Mouse (Mus musculus) bone marrow macrophage, adult 2 months (primary cell): ENCODE results near the gene Rgmb. TPM values are rescaled to one million over a fixed set of nuclear protein-coding genes. Genes with fewer than 3 reads are reported as not detected.

Experiments used
- H3K27ac ChIP-seq: 2 replicates; pipeline ENCODE4 v1.5.1; 2012; ENCODE audit warnings: low read depth, low read length; ENCODE audit not compliant: insufficient read depth
- H3K4me1 ChIP-seq: 2 replicates; pipeline ENCODE4 v1.6.1; 2012; ENCODE audit warnings: low read length; ENCODE audit not compliant: control insufficient read depth, insufficient read depth
- H3K4me3 ChIP-seq: 2 replicates; pipeline ENCODE4 v1.5.1; 2012; ENCODE audit warnings: mild to moderate bottlenecking, low read length, moderate library complexity; ENCODE audit not compliant: insufficient read depth
- CTCF ChIP-seq: IDR thresholded peaks from 2 replicates; pipeline ENCODE4 v1.5.1; 2012; ENCODE audit warnings: low read depth, mild to moderate bottlenecking, low read length, moderate library complexity
- POLR2A ChIP-seq: IDR thresholded peaks from 2 replicates; pipeline ENCODE4 v1.6.1; 2012; ENCODE audit warnings: mild to moderate bottlenecking, low read depth, low read length, borderline replicate concordance
- polyA plus RNA-seq: library from polyadenylated mRNA; stranded (reverse); fragments of >200 nt; gene quantifications from 2 replicates; pipeline ENCODE4 v1.2.4, GENCODE M21; 2012; ENCODE audit not compliant: missing spikeins, insufficient read depth, insufficient read length

The Rgmb gene
- polyA plus RNA-seq, 1 experiment: 12.6 TPM

DNA sequence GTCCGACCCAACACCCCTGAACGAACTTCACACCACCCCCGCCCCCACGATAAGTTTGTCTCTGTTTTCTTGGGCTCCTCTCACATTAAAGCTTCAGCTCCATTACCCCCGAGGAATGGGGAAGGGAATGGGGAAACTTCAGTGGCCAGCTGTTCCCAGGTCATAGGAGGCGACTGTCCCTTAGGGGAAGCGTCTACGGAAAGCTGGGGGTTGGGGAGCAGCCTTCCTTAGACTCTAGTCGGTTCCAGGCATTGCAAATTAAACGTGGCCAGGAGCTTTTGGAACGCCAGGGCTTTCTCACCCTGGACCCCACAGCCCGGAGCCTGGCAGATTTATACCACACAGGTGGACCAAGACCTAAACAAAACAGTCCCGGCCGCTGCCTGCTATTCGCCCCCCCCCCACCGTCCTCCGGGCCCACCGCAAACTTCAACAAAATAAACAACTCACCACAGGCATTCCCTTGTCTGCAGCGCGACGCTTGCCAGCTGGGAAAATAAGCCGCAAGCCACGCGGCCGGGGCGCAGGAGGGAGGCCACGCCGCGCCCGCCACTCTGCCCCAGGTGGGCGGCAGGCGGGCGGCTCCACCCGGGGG, 571 bp downstream of the Rgmb start:
- Histone ChIP-seq H3K4me3 (peak overlapping the region; percentile 76), H3K4me1 (peaks cover 9% of the 10 kb centered on the region), H3K27ac (0 out of 2 replicates have a peak overlapping the region, but pooled peaks have one; percentile 5)
- TF ChIP-seq POLR2A: no peak
- no peak for TF ChIP-seq CTCF

DNA sequence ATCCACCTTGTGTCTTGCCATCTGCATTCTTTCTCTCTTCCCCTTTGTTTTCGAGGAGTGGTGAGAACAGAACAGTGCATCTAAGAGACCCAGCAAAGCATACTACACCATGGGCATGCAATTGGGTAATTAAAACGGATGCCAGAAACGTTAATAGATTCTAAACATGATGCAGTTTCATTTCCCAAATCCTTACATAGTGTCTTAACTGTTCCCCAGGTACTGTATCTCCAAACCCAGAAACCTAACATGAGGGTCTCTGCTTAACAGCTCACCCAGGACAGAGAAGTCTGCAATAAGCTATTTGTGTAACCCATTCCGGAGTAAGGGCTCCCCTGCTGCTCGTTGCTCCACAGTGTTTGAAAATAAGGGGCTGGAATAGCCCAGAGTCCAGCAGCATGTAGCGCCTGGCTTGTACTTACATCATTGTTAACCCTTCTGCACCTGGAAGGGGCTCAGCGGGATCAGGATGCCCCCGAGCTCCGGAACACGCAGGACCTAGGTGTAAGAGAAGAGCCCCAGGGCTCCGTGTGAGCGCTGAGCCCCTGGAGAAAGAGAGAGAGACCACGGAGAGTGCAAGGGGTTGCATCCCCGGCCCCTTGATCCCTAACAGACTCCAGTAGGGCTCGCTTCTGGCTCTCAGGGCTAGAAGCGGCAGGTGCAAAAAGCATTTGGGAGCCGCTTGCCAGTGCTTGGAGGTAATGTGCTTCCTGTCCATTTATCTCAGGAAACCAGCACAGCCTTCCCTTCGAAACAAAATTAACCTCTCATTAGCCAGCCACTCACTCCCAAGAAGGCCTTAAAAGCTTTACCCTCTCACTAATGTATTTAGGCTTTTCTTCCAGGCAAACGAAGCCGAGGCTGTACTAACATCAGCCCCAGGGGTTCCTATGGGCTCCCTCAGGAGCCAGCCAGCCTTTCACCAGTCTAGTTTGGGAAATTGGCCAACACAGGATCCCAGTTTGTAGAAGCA, 1.4 kb downstream of the Rgmb start:
- peak overlapping the region; percentile 76 for H3K4me3 ChIP-seq
- TF ChIP-seq CTCF (no peak), POLR2A (no peak)
- peaks cover 9% of the 10 kb centered on the region for H3K4me1 ChIP-seq
- no peak overlapping the region for H3K27ac ChIP-seq

DNA sequence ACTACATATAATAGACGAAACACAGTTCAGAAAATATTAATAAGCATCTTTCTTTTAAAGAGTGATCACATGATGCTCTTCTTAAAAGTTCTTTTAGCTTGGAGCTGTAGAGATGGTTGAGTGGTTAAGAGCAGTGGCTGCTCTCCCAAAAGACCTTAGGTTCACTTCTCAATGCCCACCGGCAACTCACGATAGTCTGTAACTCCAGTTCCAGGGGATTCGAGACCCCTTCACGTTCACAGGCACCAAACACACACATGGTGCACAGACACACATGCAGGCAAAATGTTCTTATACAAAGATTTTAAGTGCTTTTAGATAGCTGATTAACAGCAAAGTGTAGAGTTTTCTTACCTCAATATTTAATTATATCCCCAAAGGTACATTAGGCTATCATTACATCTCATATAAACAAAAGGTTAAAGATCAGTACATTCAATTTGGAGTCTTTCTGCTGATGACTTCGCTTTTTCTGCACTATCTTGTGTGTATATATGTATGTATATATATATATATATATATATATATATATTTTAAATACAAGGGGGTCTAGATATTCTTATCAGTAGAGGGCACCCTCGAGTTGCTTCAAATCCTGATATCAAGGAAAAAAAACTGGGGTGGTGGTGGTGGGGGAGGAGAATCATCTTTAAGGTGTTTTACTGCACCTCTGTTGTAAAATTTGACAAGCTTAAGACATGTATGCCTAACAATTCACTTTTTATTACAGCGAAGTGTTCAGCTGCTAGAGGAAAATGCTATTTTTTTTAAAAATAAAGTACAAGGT, 2.5 kb downstream of the Rgmb start:
- Histone ChIP-seq H3K4me1 (peaks cover 14% of the 10 kb centered on the region), H3K27ac (no peak overlapping the region), H3K4me3 (no peak overlapping the region)
- TF ChIP-seq CTCF (no peak), POLR2A (no peak)

DNA sequence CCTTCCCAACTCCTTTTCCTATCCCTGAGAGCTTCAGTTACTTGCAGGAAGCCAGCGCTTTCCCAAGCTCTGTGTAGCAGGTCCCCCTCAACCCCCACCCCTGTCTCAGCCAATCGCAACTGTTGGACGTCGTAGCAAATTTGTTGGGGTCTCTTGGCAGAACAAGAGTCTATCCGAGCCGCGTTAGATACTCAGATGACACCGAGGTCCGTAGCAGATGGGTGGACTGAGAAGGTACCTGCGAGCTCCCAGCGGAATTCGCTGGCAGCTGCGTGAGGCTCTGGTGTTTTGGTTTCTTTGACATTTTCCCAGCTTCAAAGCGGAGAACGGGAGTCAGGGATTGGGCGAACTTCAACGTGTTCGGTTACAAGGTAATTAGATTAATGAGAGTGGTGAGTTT, 3.9 kb downstream of the Rgmb start:
- peaks cover 22% of the 10 kb centered on the region for H3K4me1 ChIP-seq
- peak overlapping the region; percentile 70 for H3K27ac ChIP-seq
- peak overlapping the region; percentile 74 for H3K4me3 ChIP-seq
- TF ChIP-seq POLR2A (no peak), CTCF (no peak)

DNA sequence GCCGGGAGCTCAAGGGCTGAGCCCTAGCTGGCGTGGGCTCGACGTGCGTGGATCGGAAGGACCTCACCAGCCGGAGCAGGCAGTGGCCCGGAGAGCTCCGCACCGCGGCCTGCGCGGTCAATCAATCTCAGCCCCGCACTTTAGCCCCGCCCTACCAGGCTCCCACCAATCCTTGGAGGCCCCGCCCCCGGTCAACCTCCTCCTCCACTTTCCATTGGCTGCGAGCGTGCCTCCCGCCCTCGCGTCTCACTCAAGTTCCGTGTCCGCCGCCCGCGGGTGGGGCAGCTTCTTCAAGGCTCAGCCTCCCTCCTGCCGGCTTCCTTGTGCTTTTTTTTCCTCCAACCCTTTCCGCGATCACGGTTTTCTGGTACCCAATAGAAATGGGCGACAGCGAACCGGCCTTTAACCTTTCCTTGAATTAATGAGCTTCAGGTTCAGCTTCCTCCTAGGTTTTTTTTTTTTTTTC, 4.4 kb downstream of the Rgmb start:
- Histone ChIP-seq H3K4me1 (peaks cover 22% of the 10 kb centered on the region), H3K27ac (peak overlapping the region; percentile 73), H3K4me3 (peak overlapping the region; percentile 77)
- TF ChIP-seq POLR2A (peak; percentile 78; the same call in 1 of the 2 replicates), CTCF (no peak)

DNA sequence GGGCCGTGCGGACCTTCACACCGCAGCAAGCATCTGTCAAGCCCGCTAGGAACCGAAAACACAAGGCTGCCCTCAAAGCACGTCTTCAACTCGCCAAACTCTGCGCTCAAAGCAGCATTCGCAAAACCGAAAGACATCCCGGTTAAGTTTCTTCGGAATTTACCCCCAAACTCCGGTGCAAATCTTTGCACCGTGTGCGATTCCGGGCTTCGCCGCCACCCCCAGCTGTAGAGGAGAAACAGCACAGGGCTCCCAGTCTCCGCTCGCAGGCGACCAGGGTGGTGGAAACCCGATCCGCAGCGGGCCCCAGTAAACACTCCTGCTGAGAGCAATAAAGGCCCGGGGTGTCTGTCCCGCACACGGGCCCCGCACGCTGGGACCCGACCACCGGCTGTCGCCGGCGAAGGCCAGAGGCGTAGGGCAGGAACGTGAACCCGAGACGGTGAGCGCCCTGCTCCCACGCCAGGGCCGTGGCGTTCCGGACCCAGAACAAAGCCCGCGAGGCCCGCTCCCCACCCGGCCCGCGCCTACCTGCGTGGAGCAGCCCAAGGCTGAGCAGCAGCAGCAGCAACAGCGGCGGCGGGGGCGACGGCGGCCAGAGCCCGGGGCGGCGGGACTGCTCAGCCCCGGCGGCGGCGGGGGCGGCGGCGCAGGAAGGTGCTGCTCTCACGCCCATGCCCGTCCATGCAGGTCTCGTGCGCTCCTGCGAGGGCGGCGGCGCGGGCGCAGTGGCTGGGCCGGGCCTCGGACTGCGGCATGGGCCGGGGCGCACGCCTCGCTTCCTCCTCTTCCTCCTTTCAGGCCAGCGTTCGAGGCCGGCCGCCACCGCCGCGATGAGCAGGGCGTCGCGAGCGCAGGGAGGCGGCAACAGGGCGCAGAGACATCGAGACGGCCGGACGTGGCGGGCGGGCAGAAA, 5.1 kb downstream of the Rgmb start:
- Histone ChIP-seq H3K4me1 (peaks cover 24% of the 10 kb centered on the region), H3K27ac (peak overlapping the region; percentile 73), H3K4me3 (peak overlapping the region; percentile 77)
- no peak for TF ChIP-seq POLR2A
- TF ChIP-seq CTCF: no peak

DNA sequence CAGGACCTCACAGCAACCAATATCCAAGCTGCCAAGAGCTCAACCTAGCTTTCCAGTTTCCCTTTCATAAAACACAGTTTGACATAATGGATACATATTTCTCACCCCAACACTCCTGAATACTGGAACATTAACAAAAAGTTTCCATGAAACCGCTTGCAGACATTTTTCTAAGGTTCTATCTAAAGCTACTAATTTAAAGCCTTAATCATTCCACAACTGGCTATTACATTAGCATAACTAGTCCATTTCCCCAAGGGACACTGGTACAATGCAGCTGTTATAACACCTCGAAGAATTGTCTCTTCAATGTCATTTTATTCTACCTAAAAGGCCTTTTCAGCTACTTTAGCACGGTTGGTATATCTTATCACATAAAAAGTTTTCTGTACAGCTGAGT, 6.0 kb downstream of the Rgmb start:
- H3K4me3 ChIP-seq: peak overlapping the region; percentile 77
- H3K27ac ChIP-seq: no peak overlapping the region
- peaks cover 32% of the 10 kb centered on the region for H3K4me1 ChIP-seq
- TF ChIP-seq POLR2A (no peak), CTCF (no peak)

DNA sequence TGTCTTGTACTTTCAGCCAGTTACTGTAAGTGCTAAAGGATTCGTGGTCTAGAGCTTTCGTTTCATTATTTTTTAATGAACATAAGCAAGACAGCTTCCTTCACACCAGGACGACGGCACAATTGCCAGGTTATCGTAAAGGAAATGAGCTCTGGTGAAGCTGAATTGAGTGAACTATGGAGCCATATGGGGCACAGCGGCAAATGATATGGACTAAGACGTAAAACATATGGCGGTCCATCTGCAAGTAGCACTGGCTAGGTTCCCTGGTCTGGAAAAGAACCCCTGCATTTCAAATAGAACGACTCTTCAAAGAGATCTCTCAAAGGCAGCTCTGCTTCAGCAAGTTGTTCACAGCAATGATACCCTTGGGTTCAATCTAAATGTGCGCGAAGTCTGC, 6.5 kb downstream of the Rgmb start:
- TF ChIP-seq CTCF: no peak
- TF ChIP-seq POLR2A: no peak
- peaks cover 35% of the 10 kb centered on the region for H3K4me1 ChIP-seq
- H3K27ac ChIP-seq: no peak overlapping the region
- peak overlapping the region; percentile 77 for H3K4me3 ChIP-seq
